Mouse (Mus musculus): ENCODE results near the gene Wdr41.
A peak's percentile ranks its signal among the peaks of the same experiment; 100 is the strongest.

Wdr41 gene

GRCm38 (mm10) chr13:94976219-94977186, at the start of gene Wdr41:
TSS of gene Wdr41 (plus strand) at chr13:94976344.
- DNase-seq (ENCODE audit: extremely low spot score, low spot score) = peak; percentile 94

- DNase-seq (ENCODE audit: extremely low spot score, low spot score) = no peak
Measured at GRCm38 (mm10) chr13:94928086-94928485, 48.1 kb upstream of the Wdr41 start.

- DNase-seq (ENCODE audit: extremely low spot score, low spot score) = no peak
Measured at GRCm38 (mm10) chr13:94938418-94938817, 37.7 kb upstream of the Wdr41 start.

- no peak for DNase-seq (ENCODE audit: extremely low spot score, low spot score)
Measured at GRCm38 (mm10) chr13:94940104-94940503, 36.0 kb upstream of the Wdr41 start.

- DNase-seq (ENCODE audit: extremely low spot score, low spot score) = peak; percentile 64
Measured at GRCm38 (mm10) chr13:94941230-94941629, 34.9 kb upstream of the Wdr41 start.

- DNase-seq (ENCODE audit: extremely low spot score, low spot score) = no peak
Measured at GRCm38 (mm10) chr13:94955941-94956340, 20.2 kb upstream of the Wdr41 start.

GRCm38 (mm10) chr13:94957965-94958364, 18.2 kb upstream of the Wdr41 start:
- no peak for DNase-seq (ENCODE audit: extremely low spot score, low spot score)

GRCm38 (mm10) chr13:94969992-94970553, 6.1 kb upstream of the Wdr41 start:
- no peak for DNase-seq (ENCODE audit: extremely low spot score, low spot score)

GRCm38 (mm10) chr13:94975828-94976218, 321 bp upstream of the Wdr41 start:
- no peak for DNase-seq (ENCODE audit: extremely low spot score, low spot score)

GRCm38 (mm10) chr13:94979081-94979480, 2.9 kb downstream of the Wdr41 start:
- DNase-seq (ENCODE audit: extremely low spot score, low spot score) = no peak

GRCm38 (mm10) chr13:94990516-94990915, 14.4 kb downstream of the Wdr41 start:
- DNase-seq (ENCODE audit: extremely low spot score, low spot score) = no peak

- no peak for DNase-seq (ENCODE audit: extremely low spot score, low spot score)
Measured at GRCm38 (mm10) chr13:95007281-95007680, 31.1 kb downstream of the Wdr41 start.

- DNase-seq (ENCODE audit: extremely low spot score, low spot score) = no peak
Measured at GRCm38 (mm10) chr13:95009261-95009660, 33.1 kb downstream of the Wdr41 start.

GRCm38 (mm10) chr13:95011546-95012257, 35.6 kb downstream of the Wdr41 start:
- no peak for DNase-seq (ENCODE audit: extremely low spot score, low spot score)

- DNase-seq (ENCODE audit: extremely low spot score, low spot score) = no peak
Measured at GRCm38 (mm10) chr13:95017278-95017677, 41.1 kb downstream of the Wdr41 start.

- DNase-seq (ENCODE audit: extremely low spot score, low spot score) = peak; percentile 79
Measured at GRCm38 (mm10) chr13:95017916-95018315, 41.8 kb downstream of the Wdr41 start.

- DNase-seq (ENCODE audit: extremely low spot score, low spot score) = no peak
Measured at GRCm38 (mm10) chr13:95019345-95019744, 43.2 kb downstream of the Wdr41 start.

GRCm38 (mm10) chr13:95020216-95020615, 44.1 kb downstream of the Wdr41 start:
- DNase-seq (ENCODE audit: extremely low spot score, low spot score) = no peak

- no peak for DNase-seq (ENCODE audit: extremely low spot score, low spot score)
Measured at GRCm38 (mm10) chr13:95030828-95031227, 54.7 kb downstream of the Wdr41 start.

- DNase-seq (ENCODE audit: extremely low spot score, low spot score) = no peak
Measured at GRCm38 (mm10) chr13:95032127-95032831, 56.1 kb downstream of the Wdr41 start.

GRCm38 (mm10) chr13:95032973-95033372, 56.8 kb downstream of the Wdr41 start:
- no peak for DNase-seq (ENCODE audit: extremely low spot score, low spot score)
